Mouse (Mus musculus): ENCODE results near the gene Casq2. TPM values are rescaled to one million over a fixed set of nuclear protein-coding genes. Genes with fewer than 3 reads are reported as not detected.
A peak's percentile ranks its signal among the peaks of the same experiment; 100 is the strongest.
"Not testable (repeated sequence)": the region's sequence is repeated elsewhere in the genome, so short reads cannot be mapped to it uniquely, and the experiment has no call there.

The Casq2 gene
- total RNA-seq, 2 experiments from 2014 or later, result 116 to 133 TPM

- intact Hi-C loops (cut with DNase I; ENCODE audit: low total_unique reads), result no loop called here
- DNase-seq, result no peak
Measured at GRCm38 (mm10) chr3:102154107-102154506, 67.9 kb downstream of the Casq2 start.

- DNase-seq, result no peak
- intact Hi-C loops (cut with DNase I; ENCODE audit: low total_unique reads), result no loop called here
Measured at GRCm38 (mm10) chr3:102156737-102157136, 70.5 kb downstream of the Casq2 start.

- intact Hi-C loops (cut with DNase I; ENCODE audit: low total_unique reads), result no loop called here
- DNase-seq, result no peak
Measured at GRCm38 (mm10) chr3:102157652-102158051, 71.4 kb downstream of the Casq2 start.

GRCm38 (mm10) chr3:102158759-102159422, 72.7 kb downstream of the Casq2 start:
- intact Hi-C loops (cut with DNase I; ENCODE audit: low total_unique reads), result no loop called here
- no peak for DNase-seq

- DNase-seq, result peak; percentile 28
- intact Hi-C loops (cut with DNase I; ENCODE audit: low total_unique reads), result no loop called here
Measured at GRCm38 (mm10) chr3:102159423-102160325, 73.5 kb downstream of the Casq2 start.

- intact Hi-C loops (cut with DNase I; ENCODE audit: low total_unique reads); DNase-seq: not testable (repeated sequence)
Measured at GRCm38 (mm10) chr3:102163861-102164260, 77.6 kb downstream of the Casq2 start.

GRCm38 (mm10) chr3:102164911-102165310, 78.7 kb downstream of the Casq2 start:
- no peak for DNase-seq
- intact Hi-C loops (cut with DNase I; ENCODE audit: low total_unique reads), result no loop called here

GRCm38 (mm10) chr3:102165536-102166286, 79.5 kb downstream of the Casq2 start:
- intact Hi-C loops (cut with DNase I; ENCODE audit: low total_unique reads), result no loop called here
- DNase-seq, result no peak

- intact Hi-C loops (cut with DNase I; ENCODE audit: low total_unique reads), result no loop called here
- DNase-seq, result peak; percentile 29
Measured at GRCm38 (mm10) chr3:102166287-102166620, 80.0 kb downstream of the Casq2 start.

- DNase-seq, result no peak
- intact Hi-C loops (cut with DNase I; ENCODE audit: low total_unique reads), result no loop called here
Measured at GRCm38 (mm10) chr3:102166794-102167193, 80.6 kb downstream of the Casq2 start.

GRCm38 (mm10) chr3:102167555-102168210, 81.5 kb downstream of the Casq2 start:
- DNase-seq, result no peak
- intact Hi-C loops (cut with DNase I; ENCODE audit: low total_unique reads), result no loop called here

- DNase-seq, result peak; percentile 92
- intact Hi-C loops (cut with DNase I; ENCODE audit: low total_unique reads), result no loop called here
Measured at GRCm38 (mm10) chr3:102169197-102169905, 83.1 kb downstream of the Casq2 start.

GRCm38 (mm10) chr3:102174118-102174865, 88.1 kb downstream of the Casq2 start:
- DNase-seq, result no peak
- intact Hi-C loops (cut with DNase I; ENCODE audit: low total_unique reads), result no loop called here

GRCm38 (mm10) chr3:102175701-102176100, 89.5 kb downstream of the Casq2 start:
- no peak for DNase-seq
- intact Hi-C loops (cut with DNase I; ENCODE audit: low total_unique reads), result no loop called here

- DNase-seq, result no peak
- intact Hi-C loops (cut with DNase I; ENCODE audit: low total_unique reads), result no loop called here
Measured at GRCm38 (mm10) chr3:102176116-102176515, 89.9 kb downstream of the Casq2 start.

GRCm38 (mm10) chr3:102177837-102178615, 91.8 kb downstream of the Casq2 start:
- no peak for DNase-seq
- intact Hi-C loops (cut with DNase I; ENCODE audit: low total_unique reads), result no loop called here

- intact Hi-C loops (cut with DNase I; ENCODE audit: low total_unique reads), result no loop called here
- DNase-seq, result no peak
Measured at GRCm38 (mm10) chr3:102179869-102180268, 93.7 kb downstream of the Casq2 start.

GRCm38 (mm10) chr3:102180746-102181145, 94.5 kb downstream of the Casq2 start:
- intact Hi-C loops (cut with DNase I; ENCODE audit: low total_unique reads), result no loop called here
- DNase-seq, result no peak
